9 mouse cellular contexts compared by ENCODE assay signal in genomic region chrX:64275501-64276289, GRCm38 (mm10). TPM values are rescaled to one million over a fixed set of nuclear protein-coding genes. Genes with fewer than 3 reads are reported as not detected.
DNase-seq lines count a peak whose midpoint lies in the region; ATAC-seq and TF ChIP-seq lines count a peak whose summit lies in the region.
"Had no signal": no experiment of that assay in that cellular context is flagged by ENCODE, and none has a peak within 500 bp of the region (broad histone marks: within the 10 kb centered on the region; RNA-seq: fewer than 3 reads in every experiment).

No protein-coding gene starts in this region.

- DNase-seq in lung, postnatal 4 days, result no peak
- no peak for DNase-seq in embryonic facial prominence, embryonic 14.5 days (ENCODE audit: low spot score)
- DNase-seq in adrenal gland, adult 8-10 months, result no peak
- no peak for DNase-seq in thymus, adult 18-20 months
- no peak for DNase-seq in lung, adult 2 months

- no peak overlapping the region for H3K9ac ChIP-seq in lung, embryonic 16.5 days (ENCODE audit: low read length)
- peak overlapping the region; percentile 53 for H3K9ac ChIP-seq in embryonic facial prominence, embryonic 14.5 days (ENCODE audit: low read depth, low read length)
- peak overlapping the region; percentile 29; the same call in 1 of the 2 replicates for H3K9ac ChIP-seq in intestine, embryonic 16.5 days (ENCODE audit: low read depth, low read length)
- peak overlapping the region; percentile 65 for H3K9ac ChIP-seq in midbrain, embryonic 15.5 days
- H3K9ac ChIP-seq: liver, embryonic 14.5 days had no signal

- no peak for TF ChIP-seq POLR2A in lung, adult 2 months (IDR thresholded peaks at IDR 0.05; ENCODE audit: borderline replicate concordance, extremely low read depth, low read depth, low read length)

- H3K27me3 ChIP-seq in lung, embryonic 16.5 days (ENCODE audit: control insufficient read depth, insufficient read depth, low read depth, low read length), result peaks cover 7% of the 10 kb centered on the region
- H3K27me3 ChIP-seq in embryonic facial prominence, embryonic 14.5 days (replicated peaks; ENCODE audit: control insufficient read depth, insufficient read depth, low read length), result 0 out of 2 replicates have a peak, but pooled peaks cover 6% of the 10 kb centered on the region
- H3K27me3 ChIP-seq in intestine, embryonic 16.5 days (replicated peaks; ENCODE audit: control insufficient read depth, insufficient read depth, low read length), result no peaks in the 10 kb centered on the region
- H3K27me3 ChIP-seq in midbrain, embryonic 15.5 days (replicated peaks), result no peaks in the 10 kb centered on the region

- H3K27ac ChIP-seq in lung, embryonic 16.5 days (ENCODE audit: low read length), result no peak overlapping the region
- no peak overlapping the region for H3K27ac ChIP-seq in embryonic facial prominence, embryonic 14.5 days (replicated peaks; ENCODE audit: low read depth, low read length)
- H3K27ac ChIP-seq in intestine, embryonic 16.5 days (ENCODE audit: low read length), result no peak overlapping the region
- H3K27ac ChIP-seq in midbrain, embryonic 15.5 days, result peak overlapping the region; percentile 84
- H3K27ac ChIP-seq: liver, embryonic 14.5 days had no signal

- ATAC-seq in lung, embryonic 16.5 days (ENCODE audit: low read depth), result no peak
- ATAC-seq in embryonic facial prominence, embryonic 14.5 days (ENCODE audit: low read depth), result peak; percentile 41; the same call in 1 of the 2 replicates
- no peak; the same call in 1 of the 2 replicates for ATAC-seq in intestine, embryonic 16.5 days
- ATAC-seq in midbrain, embryonic 15.5 days (replicated peaks), result peak; percentile 61

- peak overlapping the region; percentile 65 for H3K4me2 ChIP-seq in lung, embryonic 16.5 days (ENCODE audit: low read depth, low read length)
- H3K4me2 ChIP-seq in embryonic facial prominence, embryonic 14.5 days (ENCODE audit: low read depth, low read length), result peak overlapping the region; percentile 64
- peak overlapping the region; percentile 70 for H3K4me2 ChIP-seq in intestine, embryonic 16.5 days (ENCODE audit: low read depth, low read length)
- peak overlapping the region; percentile 54 for H3K4me2 ChIP-seq in midbrain, embryonic 15.5 days

- TF ChIP-seq CTCF in lung, adult 2 months (IDR thresholded peaks at IDR 0.05; ENCODE audit: insufficient read depth, low read length), result no peak

- WGBS in lung, embryonic 16.5 days, result 7% methylated on average over 26 of the region's 41 CpGs
- 10% methylated on average over 7 of the region's 41 CpGs for WGBS in embryonic facial prominence, embryonic 14.5 days
- 9% methylated on average over 35 of the region's 41 CpGs for WGBS in intestine, embryonic 16.5 days
- 11% methylated on average over 40 of the region's 41 CpGs for WGBS in midbrain, embryonic 15.5 days
- 19% methylated on average over 41 of the region's 41 CpGs for WGBS in lung, adult 2 months

- H3K9me3 ChIP-seq in lung, embryonic 16.5 days (ENCODE audit: control insufficient read depth, low read length), result no peaks in the 10 kb centered on the region
- no peaks in the 10 kb centered on the region for H3K9me3 ChIP-seq in embryonic facial prominence, embryonic 14.5 days (ENCODE audit: control insufficient read depth, low read length)
- H3K9me3 ChIP-seq in intestine, embryonic 16.5 days (ENCODE audit: control insufficient read depth, low read length), result no peaks in the 10 kb centered on the region
- no peaks in the 10 kb centered on the region for H3K9me3 ChIP-seq in midbrain, embryonic 15.5 days

- no peaks in the 10 kb centered on the region for H3K36me3 ChIP-seq in lung, embryonic 16.5 days (ENCODE audit: control insufficient read depth, insufficient read depth, low read length)
- no peaks in the 10 kb centered on the region for H3K36me3 ChIP-seq in embryonic facial prominence, embryonic 14.5 days (ENCODE audit: control insufficient read depth, insufficient read depth, low read length)
- no peaks in the 10 kb centered on the region for H3K36me3 ChIP-seq in intestine, embryonic 16.5 days (ENCODE audit: control insufficient read depth, insufficient read depth, low read length)
- no peaks in the 10 kb centered on the region for H3K36me3 ChIP-seq in midbrain, embryonic 15.5 days (replicated peaks)

- no peaks in the 10 kb centered on the region for H3K4me1 ChIP-seq in lung, embryonic 16.5 days (replicated peaks; ENCODE audit: control insufficient read depth, insufficient read depth, low read length)
- no peaks in the 10 kb centered on the region for H3K4me1 ChIP-seq in embryonic facial prominence, embryonic 14.5 days (ENCODE audit: control insufficient read depth, insufficient read depth, low read length)
- H3K4me1 ChIP-seq in intestine, embryonic 16.5 days (ENCODE audit: control insufficient read depth, insufficient read depth, low read length), result no peaks in the 10 kb centered on the region
- no peaks in the 10 kb centered on the region for H3K4me1 ChIP-seq in midbrain, embryonic 15.5 days
- H3K4me1 ChIP-seq in lung, adult 2 months (ENCODE audit: control insufficient read depth, insufficient read depth, low read length), result no peaks in the 10 kb centered on the region

- peak overlapping the region; percentile 42 for H3K4me3 ChIP-seq in lung, embryonic 16.5 days (ENCODE audit: low read length)
- H3K4me3 ChIP-seq in embryonic facial prominence, embryonic 14.5 days (ENCODE audit: low read depth, low read length), result peak overlapping the region; percentile 47
- peak overlapping the region; percentile 49 for H3K4me3 ChIP-seq in intestine, embryonic 16.5 days (ENCODE audit: low read length)
- peak overlapping the region; percentile 61 for H3K4me3 ChIP-seq in midbrain, embryonic 15.5 days
- no peak overlapping the region for H3K4me3 ChIP-seq in lung, adult 2 months (replicated peaks; ENCODE audit: extremely low read depth, low read depth, low read length)

RNA-seq across cellular contexts. Expression of gene Slitrk4, which starts 1.1 kb away (rescaled TPM):
- 0.68 and 1.3 TPM in 2 replicates for polyA plus RNA-seq in lung, embryonic 16.5 days (2015; fragmentation: Nextera tagmentation; extraction: Ambion mirVana)
- 5.3 and 6.8 TPM in 2 replicates for polyA plus RNA-seq in embryonic facial prominence, embryonic 14.5 days (2014; fragmentation: Nextera tagmentation; extraction: Ambion mirVana)
- polyA plus RNA-seq in intestine, embryonic 16.5 days (2015; fragmentation: Nextera tagmentation; extraction: Ambion mirVana), result 2.2 and 2.3 TPM in 2 replicates
- 17.0 and 18.9 TPM in 2 replicates for polyA plus RNA-seq in midbrain, embryonic 15.5 days (2015; fragmentation: Nextera tagmentation; extraction: Ambion mirVana)
- total RNA-seq in adrenal gland, adult 8-10 months (2022), result under 1 TPM in 2 of 4 experiments, not detected in 2; 0.05 to 0.06 TPM
- not detected in 2 replicates for polyA plus RNA-seq in lung, adult 2 months (2012; rRNA removed)

Comparison
In these comparisons a context has a peak if more than half of its experiments do, and no peak if none do; other contexts are left out.
1. ATAC-seq: peak in embryonic facial prominence, embryonic 14.5 days (single experiment) and midbrain, embryonic 15.5 days (single experiment); none in lung, embryonic 16.5 days (single experiment) and intestine, embryonic 16.5 days (single experiment).
2. Peak in every context shown above with its lines, with median percentiles within 50 percentile points of each other: H3K4me2 ChIP-seq.